Mouse (Mus musculus) frontal cortex, postnatal 36 days (tissue): ENCODE data around the gene Nek2.
A peak's percentile ranks its signal among the peaks of the same experiment; 100 is the strongest.

ENCODE experiments used
- DNase-seq, 2 experiments: peaks; one replicate each; pipeline ENCODE4 v3.0.0; 2022; ENCODE audit warnings: low spot score in 2 of 2

Gene Nek2

DNA sequence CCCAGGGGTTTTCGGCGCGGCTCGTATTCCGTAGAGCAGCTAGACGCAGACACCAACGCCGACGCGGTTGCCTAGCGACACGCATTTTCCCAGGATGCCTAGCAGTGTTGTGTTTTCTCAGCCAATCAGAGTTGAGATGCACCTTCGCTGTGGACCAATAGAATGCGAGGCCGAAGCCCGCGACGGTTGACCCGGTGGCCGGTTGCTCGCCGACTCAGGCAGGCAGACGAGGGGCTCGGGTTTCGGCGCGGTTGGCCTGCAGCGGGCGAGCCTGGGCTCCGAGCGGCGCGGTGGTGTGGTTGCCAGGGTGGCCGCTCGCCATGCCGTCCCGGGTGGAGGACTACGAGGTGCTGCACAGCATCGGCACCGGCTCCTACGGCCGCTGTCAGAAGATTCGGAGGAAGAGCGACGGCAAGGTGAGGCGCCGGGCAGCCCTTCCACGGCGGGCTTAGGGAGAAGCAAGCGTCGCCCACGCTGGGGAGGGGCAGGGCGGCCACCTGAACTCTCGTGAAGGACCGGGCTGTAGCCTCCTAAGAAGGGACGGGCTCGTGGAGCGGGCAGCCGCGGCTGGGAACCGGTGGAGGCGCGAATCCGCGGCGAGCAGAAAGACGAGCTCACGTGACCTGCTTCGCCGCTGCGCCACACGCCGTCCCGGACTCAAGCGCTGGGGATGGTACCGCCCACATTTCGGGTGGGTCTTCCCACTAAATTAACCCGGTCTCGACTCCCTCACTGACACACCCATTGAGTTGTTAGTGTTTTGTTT lies at the start of gene Nek2:
Gene Nek2, plus strand, starts transcription at position 119 of the 766 bp plus-strand sequence.
- DNase-seq = peak; percentile 98 to 99

- no peak for DNase-seq
These were observed 47.1 kb upstream of the Nek2 start for GRCm38 (mm10) chr1:191774106-191774505.

- DNase-seq = no peak
These were observed 46.1 kb upstream of the Nek2 start for GRCm38 (mm10) chr1:191775116-191775515.

DNA sequence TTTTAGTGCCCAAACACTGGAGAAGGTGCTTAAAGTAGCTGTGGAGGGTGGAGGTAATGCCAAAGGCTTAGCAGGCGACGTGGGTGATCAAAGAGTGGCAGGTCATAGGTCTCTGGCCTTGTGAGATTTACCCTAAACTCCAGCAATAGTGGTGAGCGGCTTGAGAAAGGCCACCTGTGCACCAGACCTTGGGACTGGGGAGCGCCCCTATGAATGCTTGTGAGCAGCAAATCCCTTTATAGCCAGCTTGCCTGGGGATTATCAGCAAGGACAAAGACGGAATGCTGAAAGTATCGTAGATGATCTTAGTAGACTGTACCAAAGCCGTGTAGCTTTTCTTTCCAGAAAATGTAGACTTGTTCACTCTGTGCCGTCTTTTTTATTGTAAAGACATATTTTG lies 43.7 kb upstream of the Nek2 start:
- DNase-seq = no peak

GRCm38 (mm10) chr1:191780470-191780869 lies 40.8 kb upstream of the Nek2 start:
- DNase-seq = no peak

DNA sequence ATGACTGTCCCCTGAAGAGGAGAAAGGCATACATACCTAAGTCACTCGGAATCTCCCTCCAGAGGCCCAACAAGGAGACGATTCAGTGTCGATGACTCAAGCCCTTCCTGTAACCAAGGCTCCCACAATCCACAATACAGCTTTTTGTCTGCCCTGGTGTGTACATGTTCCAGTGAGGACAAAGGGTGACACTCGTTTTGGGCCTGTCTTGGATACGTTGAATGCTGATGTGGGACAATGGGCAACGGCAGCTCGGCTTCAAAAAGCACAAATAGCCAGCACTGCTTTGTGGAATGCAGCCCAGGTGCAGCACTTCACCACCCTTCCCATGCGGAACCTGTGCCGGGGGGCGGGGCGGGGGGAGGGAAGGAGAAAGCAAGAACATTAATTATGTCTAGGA lies 36.1 kb upstream of the Nek2 start:
- DNase-seq = no peak

- no peak for DNase-seq
These were observed 35.0 kb upstream of the Nek2 start for GRCm38 (mm10) chr1:191786255-191786654.

DNA sequence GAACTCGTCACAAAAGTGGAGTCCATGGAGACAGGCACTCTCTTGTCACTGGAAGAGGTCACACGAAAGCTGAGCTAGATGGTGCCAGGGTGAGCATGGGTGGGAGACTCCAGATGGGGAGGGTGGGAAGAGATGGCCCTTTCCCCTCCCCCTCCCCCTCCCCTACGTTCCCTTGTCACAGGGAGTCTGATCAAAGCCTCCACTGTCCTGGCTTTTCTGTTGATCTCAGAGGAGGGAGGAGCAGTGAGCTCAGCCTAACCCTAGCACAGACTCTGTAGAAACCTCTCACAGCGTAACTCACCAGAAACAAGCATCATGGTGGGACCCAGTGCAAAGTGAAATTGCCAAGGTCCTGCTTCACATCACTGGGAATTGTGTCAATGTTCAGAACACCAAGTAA lies 33.9 kb upstream of the Nek2 start:
- no peak for DNase-seq

DNA sequence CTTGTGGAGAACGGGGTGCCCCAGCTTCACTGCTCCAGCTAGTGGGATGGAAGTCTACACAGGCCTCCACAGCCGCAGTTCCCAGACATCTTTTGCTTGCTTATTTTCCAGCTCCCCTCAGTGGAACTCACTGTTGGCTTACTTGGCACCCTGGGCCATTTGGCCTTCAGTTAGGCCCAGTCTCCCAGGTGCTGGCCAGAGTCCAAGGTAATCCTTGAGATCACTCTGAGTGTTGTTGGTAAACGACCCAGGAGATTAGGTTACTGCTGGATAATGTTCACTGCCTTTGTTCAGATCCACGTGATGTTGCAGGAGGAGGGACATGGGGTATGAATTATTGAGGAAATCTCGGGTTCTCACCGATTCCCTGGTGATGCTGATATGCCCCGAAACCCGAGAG lies 28.3 kb upstream of the Nek2 start:
- DNase-seq = no peak

- no peak for DNase-seq
These were observed 27.2 kb upstream of the Nek2 start for GRCm38 (mm10) chr1:191793888-191794532.

GRCm38 (mm10) chr1:191796238-191796896 lies 24.9 kb upstream of the Nek2 start:
- DNase-seq = peak; percentile 18 to 52

DNA sequence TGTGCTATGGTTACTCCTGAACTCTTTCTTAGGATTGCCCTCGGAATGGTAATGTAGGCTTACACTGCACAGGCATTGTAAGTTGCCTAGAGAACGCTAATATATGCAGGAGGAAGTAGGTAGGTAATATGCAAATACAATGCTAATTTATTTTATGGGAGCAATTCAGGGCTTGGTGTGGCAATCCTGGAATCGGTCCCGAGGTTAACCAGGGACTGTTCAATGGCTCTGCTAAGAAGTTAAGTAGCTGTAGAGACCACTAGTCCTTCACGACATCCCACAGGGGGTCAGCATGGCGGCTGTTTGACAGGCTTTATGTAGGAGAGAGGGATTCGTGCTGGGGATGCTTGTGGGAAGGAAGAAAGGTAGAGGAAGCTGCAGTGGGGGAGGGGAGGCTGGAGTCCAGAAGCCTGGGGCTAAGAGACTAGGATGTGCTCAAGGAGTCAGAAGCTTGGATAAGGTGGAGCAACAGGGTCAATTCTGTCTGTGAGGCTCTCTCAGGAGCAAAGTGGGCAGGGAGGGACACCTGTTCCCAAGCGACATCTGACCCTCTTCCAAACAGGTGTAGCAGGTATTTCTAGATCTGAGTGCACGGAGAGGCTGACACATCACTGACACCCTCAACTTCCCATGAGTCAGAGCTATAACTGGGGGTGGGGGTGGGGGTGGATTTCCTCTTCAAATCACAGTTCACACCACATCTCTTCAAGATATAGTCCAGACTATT lies 19.0 kb upstream of the Nek2 start:
- DNase-seq = no peak

- peak; percentile 48 to 57 for DNase-seq
These were observed 18.2 kb upstream of the Nek2 start for GRCm38 (mm10) chr1:191802820-191803655.

DNA sequence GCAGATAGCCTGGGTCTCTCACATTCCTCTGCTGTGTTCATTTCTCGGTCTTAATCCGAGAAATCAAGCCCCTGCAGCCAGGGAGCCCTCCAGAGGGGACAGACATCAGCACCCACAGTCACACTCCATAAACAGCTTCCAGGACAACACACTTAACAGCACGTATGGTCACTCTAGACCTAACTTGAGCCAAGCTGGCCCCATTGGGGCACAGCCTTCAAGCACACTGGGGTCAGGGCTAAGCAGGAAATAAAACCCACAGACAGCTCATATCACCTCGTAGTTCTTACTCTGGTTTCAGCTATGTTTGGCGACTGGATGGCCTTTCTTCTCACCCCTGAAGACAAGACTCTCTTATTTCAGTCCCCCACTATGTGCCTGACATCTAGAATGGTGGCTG lies 16.5 kb upstream of the Nek2 start:
- DNase-seq = no peak

GRCm38 (mm10) chr1:191805788-191806187 lies 15.5 kb upstream of the Nek2 start:
- no peak for DNase-seq

- DNase-seq = no peak
These were observed 14.5 kb upstream of the Nek2 start for GRCm38 (mm10) chr1:191806740-191807139.

DNA sequence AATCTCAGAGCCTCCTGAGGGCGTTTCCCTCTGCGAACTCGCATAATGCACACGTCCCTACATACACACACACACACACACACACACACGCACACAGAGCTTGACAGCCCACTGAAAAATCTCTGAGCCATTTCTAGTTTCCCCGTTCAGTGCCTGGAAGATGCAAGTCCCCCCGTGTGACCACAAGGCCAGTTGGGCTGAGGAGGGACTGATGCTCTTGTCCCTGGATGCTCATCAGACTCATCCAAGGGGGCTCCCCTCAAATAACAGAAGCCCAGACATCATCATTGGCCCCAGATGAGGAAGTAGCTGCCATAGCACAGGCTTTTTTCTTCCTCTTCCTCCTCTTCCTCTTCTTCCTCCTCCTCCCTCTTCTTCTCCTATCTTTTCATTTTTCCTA lies 13.3 kb upstream of the Nek2 start:
- no peak for DNase-seq

GRCm38 (mm10) chr1:191808688-191809223 lies 12.5 kb upstream of the Nek2 start:
- peak; percentile 42 to 51 for DNase-seq

DNA sequence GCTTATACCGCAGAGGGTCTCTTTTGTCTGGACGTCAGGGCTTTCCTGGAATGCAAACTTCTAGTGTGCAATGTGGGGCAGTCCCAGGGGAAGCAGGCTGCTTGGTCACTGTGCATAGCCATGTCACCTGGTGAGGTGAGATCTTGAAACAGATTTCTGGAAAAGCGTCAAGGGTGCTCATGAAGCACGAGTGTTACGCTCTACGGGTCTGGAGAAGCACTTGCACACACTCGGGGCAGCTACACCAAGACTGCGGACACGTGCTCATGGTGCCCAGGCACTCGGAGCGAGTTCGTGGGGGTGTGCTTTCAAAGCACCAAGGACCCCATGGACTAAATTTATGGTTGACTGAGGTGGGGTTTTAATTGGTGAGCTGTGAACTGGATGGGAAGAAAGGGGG lies 9.5 kb upstream of the Nek2 start:
- no peak for DNase-seq

DNA sequence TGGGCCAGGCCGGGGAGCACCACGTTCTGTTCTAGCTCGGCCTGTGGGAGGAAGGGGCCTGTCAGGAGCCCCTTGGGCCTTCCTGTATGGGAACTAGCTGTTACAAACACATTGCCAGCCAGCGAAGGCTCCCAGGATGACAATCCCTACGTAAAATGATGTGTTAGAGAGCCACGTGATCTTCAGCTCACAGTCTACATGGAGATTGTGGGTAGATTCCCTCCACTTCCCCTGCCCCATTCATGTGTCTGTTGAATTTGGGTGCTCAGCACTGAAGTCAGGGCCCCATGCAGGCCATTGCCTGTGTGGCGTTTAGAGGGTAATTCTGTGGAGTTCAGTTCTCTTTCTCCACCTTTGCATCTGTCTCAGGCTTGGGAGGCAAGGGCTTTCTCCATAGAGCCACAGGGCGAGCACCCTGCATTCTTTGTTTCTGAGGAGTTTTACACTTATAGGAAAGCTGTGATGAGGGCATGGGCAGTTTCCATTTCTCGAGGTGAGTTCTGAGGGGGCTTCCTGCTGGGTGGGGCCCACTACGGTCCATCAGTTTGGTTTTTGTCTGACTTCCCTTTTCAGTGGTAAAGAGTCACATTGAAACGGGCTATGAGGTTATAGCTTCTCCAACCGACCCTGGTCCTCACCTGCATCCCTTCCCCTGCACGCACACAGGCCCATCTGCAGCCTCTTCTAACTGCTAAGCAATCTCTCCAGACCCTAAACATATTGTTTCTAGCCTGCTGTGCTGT lies 8.1 kb upstream of the Nek2 start:
- no peak for DNase-seq
